Mouse (Mus musculus) heart, postnatal 25 days (tissue): ENCODE measurements around the gene Pik3cd. TPM values are rescaled to one million over a fixed set of nuclear protein-coding genes. Genes with fewer than 3 reads are reported as not detected.
"Not testable (repeated sequence)": the region's sequence is repeated elsewhere in the genome, so short reads cannot be mapped to it uniquely, and the experiment has no call there.

ENCODE experiments used
- DNase-seq: peaks from one replicate; pipeline ENCODE4 v3.0.0; 2022; ENCODE audit warnings: low spot score
- intact Hi-C: fragments of 180-260 bp; cut with DNase I; formaldehyde crosslinking; loops from one replicate; pipeline ENCODE4 v1.15.1; 2025
- total RNA-seq, 2 experiments: library from RNA; stranded (reverse); gene quantifications; 2 replicates each; pipeline ENCODE4 v1.2.3; 2021

Gene Pik3cd
- total RNA-seq, 2 experiments from 2014 or later, result 4.0 to 4.3 TPM

DNA sequence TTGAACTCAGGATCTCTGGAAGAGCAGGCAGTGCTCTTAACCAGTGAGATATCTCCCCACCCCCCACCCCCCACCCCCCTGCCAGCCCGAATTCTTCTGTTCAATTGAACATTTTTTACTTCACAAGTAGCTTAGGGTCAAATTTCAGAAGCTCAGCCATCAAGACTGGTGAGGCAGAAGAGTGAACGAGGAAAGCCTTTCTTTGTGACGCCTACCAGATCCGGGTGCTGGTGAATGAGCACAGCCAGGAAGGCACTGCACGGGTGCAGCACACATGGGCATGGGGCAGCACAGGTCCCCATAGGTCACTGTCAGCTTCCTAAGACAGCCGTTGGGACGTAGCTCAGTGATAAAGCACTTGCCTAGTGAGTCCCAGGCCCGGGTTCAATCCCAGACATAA, 82.4 kb downstream of the Pik3cd start:
- DNase-seq, result no peak
- intact Hi-C loops, result loop anchor here (10.0 kb wide), 1 partner anchor 465 kb away; no protein-coding TSS in a partner anchor

- not testable (repeated sequence) for DNase-seq
- intact Hi-C loops, result loop anchor here (10.0 kb wide), 1 partner anchor 462 kb away; no protein-coding TSS in a partner anchor
These were observed 85.4 kb downstream of the Pik3cd start for GRCm38 (mm10) chr4:149616999-149617398.

DNA sequence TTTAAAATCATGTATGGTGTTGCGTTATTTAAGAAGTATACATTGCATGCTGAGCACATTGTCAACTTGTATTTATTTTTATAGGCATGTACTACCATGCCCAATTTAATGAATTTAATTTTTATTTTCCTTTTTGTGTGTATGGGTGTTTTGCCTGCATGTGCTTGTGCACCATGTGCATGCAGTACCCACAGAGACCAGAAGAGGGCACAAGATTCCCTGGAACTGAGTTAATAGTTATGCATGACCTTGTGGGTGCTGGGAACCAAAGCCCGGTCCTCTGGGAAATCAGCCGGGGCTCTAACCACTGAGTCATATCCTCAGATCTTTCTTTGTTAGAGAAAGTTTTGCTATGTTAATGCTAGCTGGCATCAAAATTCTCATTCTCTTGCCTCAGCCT, 87.5 kb downstream of the Pik3cd start:
- no peak for DNase-seq
- intact Hi-C loops, result loop anchor here (10.0 kb wide), 1 partner anchor 460 kb away; no protein-coding TSS in a partner anchor

DNA sequence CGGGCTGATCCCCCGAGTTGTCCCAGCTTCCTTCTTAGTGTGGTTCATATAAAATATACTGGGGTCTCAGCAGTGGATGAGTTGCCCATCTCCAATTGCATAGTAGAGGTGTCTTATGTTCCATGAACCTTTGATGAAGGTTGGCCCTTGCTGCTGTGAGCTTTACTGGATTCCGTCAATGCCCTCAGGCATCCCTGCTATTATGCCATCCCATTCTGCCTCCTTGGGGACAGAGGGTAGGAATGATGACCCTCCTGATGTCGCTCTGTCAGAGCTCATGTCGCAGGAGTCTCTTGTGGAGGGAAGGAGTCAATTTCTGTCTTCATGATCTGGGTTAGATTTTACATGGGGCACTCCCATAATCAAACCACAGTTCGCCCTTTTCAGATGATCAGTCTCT, 88.9 kb downstream of the Pik3cd start:
- intact Hi-C loops, result loop anchor here (10.0 kb wide), 1 partner anchor 459 kb away; no protein-coding TSS in a partner anchor
- not testable (repeated sequence) for DNase-seq

DNA sequence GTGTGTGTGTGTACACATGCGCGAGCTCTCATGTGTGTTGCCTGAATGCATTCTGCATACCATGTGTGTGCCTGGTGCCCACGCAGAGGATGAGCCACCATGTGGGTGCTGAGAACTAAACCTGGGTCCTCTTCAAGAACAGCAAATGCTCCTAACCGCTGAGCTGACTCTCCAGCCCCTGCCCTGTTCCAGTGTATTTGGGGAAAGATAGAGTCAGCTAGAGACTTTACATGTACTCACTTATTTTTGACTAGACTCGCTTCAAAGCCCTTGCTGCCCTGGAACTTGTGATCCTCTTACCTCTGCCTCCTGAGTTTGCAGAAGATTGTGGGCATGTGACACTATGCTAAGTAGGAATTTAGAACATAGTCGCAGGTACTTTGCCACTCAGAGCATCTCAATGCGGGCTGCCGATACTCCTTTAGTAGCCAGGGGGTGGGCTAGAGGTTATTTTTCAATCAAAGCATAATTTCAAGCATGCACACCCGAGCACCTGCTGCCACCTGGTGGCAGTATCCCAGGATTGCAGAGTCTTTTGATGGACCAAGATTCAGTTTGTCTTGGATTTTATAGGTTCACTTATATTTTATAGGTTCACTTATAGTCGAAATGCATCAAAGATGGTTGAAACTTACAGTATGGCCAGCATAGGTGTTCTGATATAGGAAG, 90.9 kb downstream of the Pik3cd start:
- intact Hi-C loops, result loop anchor here (1.0 to 10.0 kb wide), 2 partner anchors 62 to 457 kb away; no protein-coding TSS in a partner anchor
- DNase-seq, result no peak

DNA sequence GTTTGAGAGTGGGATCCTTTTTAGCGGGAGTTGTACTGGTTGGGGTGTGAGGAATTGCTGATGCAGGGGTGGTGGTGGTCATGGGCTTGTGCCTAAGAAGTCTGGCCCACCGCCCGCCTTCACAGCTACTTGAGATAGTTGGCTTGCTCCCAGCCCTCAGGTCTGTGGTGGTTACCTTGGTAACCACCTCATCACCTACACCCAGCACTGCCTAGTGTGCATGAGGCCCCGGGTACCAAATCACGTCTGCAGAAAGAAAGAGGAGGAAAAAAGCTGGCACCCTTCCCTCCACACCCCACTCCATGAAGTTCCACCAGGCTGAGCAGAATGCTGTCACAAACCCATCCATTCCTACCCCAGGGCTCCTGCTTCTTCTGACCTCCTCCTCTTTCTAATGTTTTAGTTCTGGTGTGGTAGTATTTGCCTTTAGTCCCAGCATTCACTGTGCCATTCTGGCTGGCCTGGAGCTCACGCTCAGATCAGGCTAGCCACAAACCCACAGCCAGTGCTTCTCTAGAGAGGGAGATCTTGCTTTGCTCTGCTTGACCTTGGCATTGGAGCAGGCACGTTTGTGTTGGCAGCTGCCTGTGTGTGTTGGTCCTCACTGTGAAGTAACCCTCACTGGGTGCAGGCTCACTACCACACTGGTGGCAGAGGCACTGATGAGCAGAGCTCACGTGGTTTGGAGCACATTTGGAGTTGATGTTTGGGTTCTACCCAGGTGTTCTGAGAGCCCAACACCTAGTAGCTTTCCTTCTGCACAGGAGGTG, 92.9 kb downstream of the Pik3cd start:
- no peak for DNase-seq
- intact Hi-C loops, result loop anchor here (10.0 kb wide), 1 partner anchor 455 kb away; no protein-coding TSS in a partner anchor

- intact Hi-C loops, result no loop called here
- no peak for DNase-seq
These were observed 94.1 kb downstream of the Pik3cd start for GRCm38 (mm10) chr4:149608309-149608638.

GRCm38 (mm10) chr4:149607591-149608308, 94.6 kb downstream of the Pik3cd start:
- DNase-seq, result no peak
- intact Hi-C loops, result loop anchor here (2.0 kb wide), 1 partner anchor 15 kb away; no protein-coding TSS in a partner anchor

DNA sequence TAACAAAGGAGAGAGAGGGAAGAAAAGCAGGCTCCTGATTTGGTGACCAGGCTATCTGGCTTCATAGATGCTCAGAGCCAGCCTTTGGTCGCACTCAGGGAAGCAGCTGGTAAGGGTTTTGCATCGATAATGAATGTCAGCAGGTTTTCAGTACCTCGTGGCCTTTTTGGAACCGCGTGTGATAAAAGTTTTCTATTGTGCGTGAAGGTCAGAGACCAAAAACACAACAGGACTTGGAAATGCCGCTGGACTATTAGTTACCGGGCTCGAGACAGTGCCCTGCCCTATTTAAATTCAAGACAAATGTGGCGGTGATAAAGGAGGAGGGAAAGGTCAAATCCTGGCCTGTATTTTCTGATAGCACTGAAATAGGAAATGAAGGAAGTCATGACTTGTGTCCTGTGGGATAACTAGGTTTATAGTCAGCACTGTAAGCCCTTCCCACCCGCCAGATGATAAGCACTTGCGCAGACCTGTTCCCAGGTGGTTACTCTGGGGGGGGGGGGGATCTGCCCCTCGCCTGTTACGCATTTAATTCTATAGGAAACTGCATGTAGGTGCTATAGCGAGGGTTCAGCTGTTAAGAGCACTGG, 95.5 kb downstream of the Pik3cd start:
- no peak for DNase-seq
- intact Hi-C loops, result loop anchor here (2.0 kb wide), 1 partner anchor 14 kb away; no protein-coding TSS in a partner anchor

DNA sequence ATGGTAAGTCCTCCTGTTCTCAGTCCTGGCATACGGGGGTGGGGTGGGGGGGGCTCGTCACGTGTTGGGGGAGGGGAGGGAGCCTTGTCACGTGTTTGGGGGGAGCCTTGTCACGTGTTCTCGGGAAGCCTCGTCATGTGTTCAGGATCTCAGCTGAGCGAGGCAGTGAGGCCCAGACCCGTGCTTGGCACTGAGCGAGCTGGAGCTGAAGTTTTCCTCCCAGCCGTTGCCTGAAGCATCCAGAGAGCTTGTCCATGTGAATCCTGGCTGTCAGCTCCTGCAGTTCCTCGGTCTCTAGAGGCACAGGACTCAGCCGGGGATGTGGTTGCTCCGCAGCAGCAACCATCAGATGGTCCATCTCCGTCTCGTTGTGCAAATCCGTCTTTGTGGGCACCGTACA, 96.3 kb downstream of the Pik3cd start:
- no peak for DNase-seq
- intact Hi-C loops, result loop anchor here (2.0 kb wide), 1 partner anchor 13 kb away; no protein-coding TSS in a partner anchor

DNA sequence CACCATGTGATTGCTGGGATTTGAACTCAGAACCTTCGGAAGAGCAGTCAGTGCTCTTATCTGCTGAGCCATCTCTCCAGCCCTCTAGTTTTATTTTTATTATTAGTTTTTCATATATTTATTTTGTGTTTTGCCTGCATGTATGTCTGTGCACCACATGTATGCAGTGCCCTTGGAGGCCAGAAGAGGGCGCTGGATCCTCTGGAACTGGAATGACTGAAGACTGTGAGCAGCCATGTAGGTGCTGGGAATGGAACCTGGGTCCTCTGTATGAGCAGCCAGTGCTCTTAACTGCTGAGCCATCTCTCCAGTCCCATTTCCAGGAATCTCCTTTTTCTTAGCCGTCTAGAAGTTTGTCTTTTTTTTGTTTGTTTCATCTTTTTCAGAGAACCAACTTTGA, 97.9 kb downstream of the Pik3cd start:
- DNase-seq, result no peak
- intact Hi-C loops, result no loop called here

GRCm38 (mm10) chr4:149603860-149604259, 98.5 kb downstream of the Pik3cd start:
- no peak for DNase-seq
- intact Hi-C loops, result no loop called here

DNA sequence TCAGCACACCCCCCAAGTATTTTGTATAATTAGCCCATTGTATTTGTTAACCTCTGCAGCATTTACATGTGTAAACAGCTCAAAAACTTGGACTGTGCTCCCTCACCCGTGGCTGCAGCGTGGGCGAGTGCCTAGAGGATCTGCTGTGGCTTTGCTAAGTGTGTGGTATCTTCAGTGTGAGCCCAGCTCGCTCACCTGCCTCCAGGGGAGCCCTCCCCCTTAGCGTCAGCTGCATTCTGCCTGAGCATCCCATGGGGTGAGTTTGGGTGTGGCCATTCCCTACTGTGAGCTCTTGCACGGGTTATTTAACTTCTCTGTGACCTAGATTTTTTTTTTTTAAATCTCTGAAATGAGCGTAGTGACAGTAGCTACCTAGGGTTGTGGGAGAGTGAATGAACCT, 100.1 kb downstream of the Pik3cd start:
- intact Hi-C loops, result no loop called here
- no peak for DNase-seq

DNA sequence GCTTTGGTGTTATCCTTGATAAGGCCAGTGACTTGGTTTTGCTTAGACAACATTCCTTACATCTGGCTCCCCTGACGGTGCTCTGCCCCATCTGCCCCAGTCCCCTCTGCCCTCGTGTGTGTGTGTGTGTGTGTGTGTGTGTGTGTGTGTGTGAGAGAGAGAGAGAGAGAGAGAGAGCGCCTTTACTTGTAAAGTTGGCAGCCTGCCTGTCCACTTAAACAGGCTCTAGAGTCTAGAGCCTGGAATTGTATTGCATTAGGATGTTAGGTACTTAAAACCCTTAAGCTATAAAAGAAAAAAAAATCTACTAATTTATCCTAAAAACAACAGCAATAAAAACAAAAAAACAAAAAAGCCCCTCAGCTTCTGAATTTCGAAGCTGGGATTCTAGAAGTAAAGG, 100.9 kb downstream of the Pik3cd start:
- DNase-seq, result no peak
- intact Hi-C loops, result no loop called here

- intact Hi-C loops, result no loop called here
- DNase-seq, result no peak
These were observed 102.2 kb downstream of the Pik3cd start for GRCm38 (mm10) chr4:149600130-149600529.

- no peak for DNase-seq
- intact Hi-C loops, result no loop called here
These were observed 102.8 kb downstream of the Pik3cd start for GRCm38 (mm10) chr4:149599549-149599948.
